Mouse (Mus musculus) midbrain, embryonic 15.5 days (tissue): ENCODE measurements around the gene Tor1b. TPM values are rescaled to one million over a fixed set of nuclear protein-coding genes. Genes with fewer than 3 reads are reported as not detected.
"Not testable (repeated sequence)": the region's sequence is repeated elsewhere in the genome, so short reads cannot be mapped to it uniquely, and the experiment has no call there.

Experiments used
- ATAC-seq: fragments of 200-750 bp; cut with Nextera tagmentation; replicated peaks from 2 replicates; pipeline ENCODE4 v1.8.0; 2017; ENCODE audit warnings: moderate TSS enrichment
- H3K27ac ChIP-seq: fragments of 300-500 bp; sonication (generic); 2 replicates; pipeline ENCODE4 v1.5.1; 2015; ENCODE audit warnings: mild to moderate bottlenecking, inconsistent platforms
- H3K27me3 ChIP-seq: fragments of 300-500 bp; sonication (generic); replicated peaks from 2 replicates; pipeline ENCODE4 v1.6.1; 2015; ENCODE audit warnings: inconsistent platforms
- H3K36me3 ChIP-seq: fragments of 300-500 bp; sonication (generic); replicated peaks from 2 replicates; pipeline ENCODE4 v1.6.1; 2015; ENCODE audit warnings: inconsistent platforms
- H3K4me1 ChIP-seq: fragments of 300-500 bp; sonication (generic); 2 replicates; pipeline ENCODE4 v1.6.1; 2015; ENCODE audit warnings: inconsistent platforms
- H3K4me2 ChIP-seq: fragments of 300-500 bp; sonication (generic); 2 replicates; pipeline ENCODE4 v1.6.1; 2015; ENCODE audit warnings: inconsistent platforms, mild to moderate bottlenecking, moderate library complexity
- H3K4me3 ChIP-seq: fragments of 300-500 bp; sonication (generic); 2 replicates; pipeline ENCODE4 v1.5.1; 2015; ENCODE audit warnings: mild to moderate bottlenecking, inconsistent platforms
- H3K9ac ChIP-seq: fragments of 300-500 bp; sonication (generic); 2 replicates; pipeline ENCODE4 v1.6.1; 2015; ENCODE audit warnings: mild to moderate bottlenecking, inconsistent platforms
- H3K9me3 ChIP-seq: fragments of 300-500 bp; sonication (generic); 2 replicates; pipeline ENCODE4 v1.6.1; 2016; ENCODE audit warnings: inconsistent platforms
- WGBS: fragments of 180-500 bp; shearing (Covaris S2); methylation state at CpG from one replicate; pipeline ENCODE4 v1.1.7; 2015; ENCODE audit warnings: mixed read lengths; 5-methylcytosine and 5-hydroxymethylcytosine counted together
- polyA plus RNA-seq: library from polyadenylated mRNA; unstranded; fragments of >200 nt; fragmentation: Nextera tagmentation; extraction: Ambion mirVana; gene quantifications from 2 replicates; pipeline ENCODE4 v1.2.1, GENCODE M21; 2015

The Tor1b gene
- polyA plus RNA-seq, 1 experiment from 2014 or later, result 20.8 TPM

DNA sequence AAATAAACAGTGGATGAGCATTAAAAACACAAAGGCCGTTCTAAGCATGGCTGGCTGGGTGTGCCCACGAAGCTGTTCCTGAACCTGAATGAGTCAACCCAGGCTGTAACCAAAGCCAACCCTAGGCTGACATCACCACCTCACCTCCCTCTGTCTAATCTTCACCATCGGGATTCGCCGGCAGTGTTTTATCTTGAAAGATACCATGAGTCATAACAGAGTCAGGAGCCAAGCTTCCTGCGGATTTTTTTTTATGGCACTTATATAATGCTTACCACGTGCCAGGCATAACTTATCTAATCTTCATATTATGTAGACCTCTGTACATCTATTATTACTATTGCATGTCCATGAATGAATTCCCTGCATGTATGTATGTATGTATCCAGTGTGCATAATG lies 32.5 kb upstream of the Tor1b start:
- Histone ChIP-seq H3K27ac (no peak overlapping the region), H3K36me3 (no peaks in the 10 kb centered on the region), H3K4me2 (no peak overlapping the region), H3K9ac (no peak overlapping the region), H3K27me3 (no peaks in the 10 kb centered on the region), H3K4me1 (no peaks in the 10 kb centered on the region), H3K4me3 (no peak overlapping the region), H3K9me3 (no peaks in the 10 kb centered on the region)
- no peak for ATAC-seq
- WGBS, result 84% methylated on average over 7 of the region's 7 CpGs

GRCm38 (mm10) chr2:30923099-30923498 lies 29.7 kb upstream of the Tor1b start:
- WGBS, result 66% methylated on average over 3 of the region's 3 CpGs
- no peak for ATAC-seq
- Histone ChIP-seq H3K36me3 (no peaks in the 10 kb centered on the region), H3K4me2 (no peak overlapping the region), H3K27me3 (no peaks in the 10 kb centered on the region), H3K9ac (no peak overlapping the region), H3K9me3 (no peaks in the 10 kb centered on the region), H3K4me1 (no peaks in the 10 kb centered on the region), H3K27ac (no peak overlapping the region), H3K4me3 (no peak overlapping the region)

DNA sequence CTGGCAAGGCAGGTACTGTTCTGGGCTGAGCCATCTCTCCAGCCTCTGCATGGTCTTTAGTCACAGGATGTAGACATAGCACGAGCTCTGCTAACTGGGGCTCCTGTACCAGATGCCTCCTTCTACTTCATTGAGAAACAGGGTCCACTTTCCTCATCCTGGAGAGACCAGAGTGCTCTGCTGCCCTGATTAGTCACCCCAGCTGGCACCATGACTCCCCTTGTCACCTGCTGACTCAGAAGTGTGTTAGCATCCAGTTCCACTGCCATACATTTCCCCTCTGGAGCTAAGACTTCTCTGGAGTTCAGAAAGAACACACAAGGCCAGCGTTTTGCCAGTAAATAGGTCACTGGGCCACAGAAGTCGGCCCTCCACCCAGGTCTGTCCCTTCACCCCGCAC lies 27.6 kb upstream of the Tor1b start:
- H3K9me3 ChIP-seq, result no peaks in the 10 kb centered on the region

GRCm38 (mm10) chr2:30926381-30926780 lies 26.4 kb upstream of the Tor1b start:
- no peak for ATAC-seq
- WGBS, result 83% methylated on average over 4 of the region's 4 CpGs
- 0 out of 2 replicates have a peak overlapping the region, but pooled peaks have one; percentile 9 for H3K27ac ChIP-seq

More for the DNA sequence above, 27.6 kb upstream of the Tor1b start:
- Histone ChIP-seq H3K36me3 (no peaks in the 10 kb centered on the region), H3K4me3 (no peak overlapping the region), H3K4me1 (peaks cover 17% of the 10 kb centered on the region), H3K4me2 (no peak overlapping the region), H3K27me3 (no peaks in the 10 kb centered on the region), H3K9ac (no peak overlapping the region), H3K27ac (no peak overlapping the region)
- 81% methylated on average over 4 of the region's 4 CpGs for WGBS
- no peak for ATAC-seq

DNA sequence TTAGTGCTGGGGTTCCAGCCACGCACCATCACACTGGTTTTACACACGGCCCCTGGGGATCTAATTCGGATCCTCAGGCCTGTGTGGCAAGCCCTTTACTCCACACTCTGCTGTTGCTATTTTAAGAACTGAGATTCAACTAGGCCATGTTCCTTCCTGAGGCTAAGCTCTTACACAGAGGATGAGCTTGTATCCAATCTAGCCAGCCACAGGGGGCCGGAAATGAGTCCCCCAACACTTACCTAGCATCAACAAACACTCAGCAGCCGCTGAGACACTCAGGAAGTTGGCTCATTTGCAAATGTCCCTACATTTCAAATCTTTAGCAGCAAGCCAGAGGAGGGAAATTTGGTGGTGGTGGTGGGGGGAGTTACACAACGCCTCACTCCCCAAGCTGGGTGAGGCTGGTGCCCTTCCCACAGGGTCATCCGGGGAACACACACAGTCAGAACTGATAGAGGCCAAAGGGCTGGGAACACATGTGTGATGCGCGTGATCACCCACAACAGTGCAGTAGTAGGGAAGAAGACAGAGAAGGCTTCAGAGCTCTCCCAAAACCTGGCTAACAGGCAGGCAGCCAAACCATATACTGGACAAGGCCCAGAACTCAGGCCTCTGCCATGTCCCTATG lies 25.5 kb upstream of the Tor1b start:
- H3K4me2 ChIP-seq, result no peak overlapping the region
- H3K9me3 ChIP-seq, result no peaks in the 10 kb centered on the region
- no peaks in the 10 kb centered on the region for H3K36me3 ChIP-seq
- no peak overlapping the region for H3K4me3 ChIP-seq
- H3K27ac ChIP-seq, result 0 out of 2 replicates have a peak overlapping the region, but pooled peaks have one; percentile 9
- no peak for ATAC-seq
- WGBS, result 65% methylated on average over 9 of the region's 9 CpGs
- H3K27me3 ChIP-seq, result no peaks in the 10 kb centered on the region
- H3K4me1 ChIP-seq, result peaks cover 17% of the 10 kb centered on the region
- no peak overlapping the region for H3K9ac ChIP-seq

More at GRCm38 (mm10) chr2:30926381-30926780, 26.4 kb upstream of the Tor1b start:
- no peaks in the 10 kb centered on the region for H3K36me3 ChIP-seq
- H3K9me3 ChIP-seq, result no peaks in the 10 kb centered on the region
- no peak overlapping the region for H3K9ac ChIP-seq
- no peak overlapping the region for H3K4me3 ChIP-seq
- H3K4me1 ChIP-seq, result peaks cover 17% of the 10 kb centered on the region
- H3K27me3 ChIP-seq, result no peaks in the 10 kb centered on the region
- no peak overlapping the region for H3K4me2 ChIP-seq

DNA sequence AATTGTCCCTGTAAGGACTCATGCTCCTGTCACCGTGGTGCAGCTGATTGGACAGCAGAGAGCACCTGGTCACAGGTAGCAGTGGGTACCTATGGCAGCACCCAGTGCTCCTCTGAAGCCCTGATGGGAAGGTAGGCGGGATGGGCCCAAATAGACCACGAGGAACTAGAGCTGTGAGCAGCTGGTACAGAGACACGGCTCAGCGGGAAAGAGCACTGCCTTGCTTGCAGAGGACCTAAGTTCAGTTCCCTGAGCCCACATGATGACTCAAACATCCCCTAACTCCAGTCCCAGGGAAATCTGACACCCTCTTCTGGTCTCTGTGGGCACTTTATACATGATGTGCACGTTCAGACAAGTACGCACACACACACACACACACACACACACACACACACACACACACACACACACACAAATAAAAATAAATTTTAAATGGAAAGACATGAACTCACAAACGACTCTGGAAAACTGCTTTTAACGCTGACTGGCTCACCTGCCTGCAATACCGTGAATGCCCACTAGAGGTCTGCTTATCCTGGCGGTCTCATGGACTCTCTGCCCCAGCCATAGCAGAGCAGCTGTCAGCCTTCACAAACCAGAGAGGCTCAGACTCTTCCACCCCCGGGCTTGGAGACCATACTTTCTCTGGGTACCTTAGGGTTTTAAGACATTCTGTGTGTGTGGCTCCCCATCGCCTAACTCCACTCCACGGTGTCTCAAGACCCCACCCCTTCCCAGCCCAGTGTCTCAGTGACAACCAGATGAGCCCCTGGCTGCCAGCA lies 24.7 kb upstream of the Tor1b start:
- Histone ChIP-seq H3K36me3 (no peaks in the 10 kb centered on the region), H3K4me3 (no peak overlapping the region), H3K27me3 (no peaks in the 10 kb centered on the region), H3K9ac (no peak overlapping the region), H3K9me3 (no peaks in the 10 kb centered on the region), H3K27ac (0 out of 2 replicates have a peak overlapping the region, but pooled peaks have one; percentile 3), H3K4me1 (peaks cover 17% of the 10 kb centered on the region), H3K4me2 (no peak overlapping the region)
- WGBS, result 24% methylated on average over 14 of the region's 14 CpGs
- ATAC-seq, result peak; percentile 68; the same call in 1 of the 2 replicates

- peak overlapping the region; percentile 34 for H3K9ac ChIP-seq
- H3K27ac ChIP-seq, result peak overlapping the region; percentile 44; the same call in 1 of the 2 replicates
- H3K4me2 ChIP-seq, result peak overlapping the region; percentile 61
- no peaks in the 10 kb centered on the region for H3K9me3 ChIP-seq
- WGBS, result 37% methylated on average over 12 of the region's 12 CpGs
- peaks cover 17% of the 10 kb centered on the region for H3K4me1 ChIP-seq
- H3K36me3 ChIP-seq, result no peaks in the 10 kb centered on the region
- peak overlapping the region; percentile 31 for H3K4me3 ChIP-seq
- ATAC-seq, result peak; percentile 37; the same call in 1 of the 2 replicates
- H3K27me3 ChIP-seq, result no peaks in the 10 kb centered on the region
Measured at GRCm38 (mm10) chr2:30928893-30929482, 23.8 kb upstream of the Tor1b start.

- 2% methylated on average over 23 of the region's 23 CpGs for WGBS
- Histone ChIP-seq H3K27ac (peak within 1 kb of the TSS; percentile 44), H3K36me3 (no peaks in the 10 kb centered on the region), H3K9ac (peak within 1 kb of the TSS; percentile 34), H3K9me3 (no peaks in the 10 kb centered on the region), H3K27me3 (no peaks in the 10 kb centered on the region), H3K4me1 (peaks cover 17% of the 10 kb centered on the region), H3K4me3 (peak within 1 kb of the TSS; percentile 31), H3K4me2 (peak within 1 kb of the TSS; percentile 61)
- ATAC-seq, result peak; percentile 82
Measured at GRCm38 (mm10) chr2:30929483-30930045, 23.2 kb upstream of the Tor1b start, which contains the start of gene Ptges. Gene Ptges, minus strand, starts transcription at chr2:30929863.

GRCm38 (mm10) chr2:30930846-30931245 lies 21.9 kb upstream of the Tor1b start:
- ATAC-seq, H3K9me3 ChIP-seq, H3K4me3 ChIP-seq, H3K4me2 ChIP-seq, H3K36me3 ChIP-seq, H3K27ac ChIP-seq, H3K9ac ChIP-seq, H3K27me3 ChIP-seq: not testable (repeated sequence)
- whole genome bisulfite sequencing, result 85% methylated on average over 2 of the region's 2 CpGs
- peaks cover 17% of the 10 kb centered on the region for H3K4me1 ChIP-seq

- no peaks in the 10 kb centered on the region for H3K27me3 ChIP-seq
- no peak overlapping the region for H3K9ac ChIP-seq
- no peak for ATAC-seq
- 93% methylated on average over 3 of the region's 3 CpGs for WGBS
- H3K4me2 ChIP-seq, result no peak overlapping the region
- H3K27ac ChIP-seq, result no peak overlapping the region
- peaks cover 17% of the 10 kb centered on the region for H3K4me1 ChIP-seq
- H3K36me3 ChIP-seq, result no peaks in the 10 kb centered on the region
- no peaks in the 10 kb centered on the region for H3K9me3 ChIP-seq
- no peak overlapping the region for H3K4me3 ChIP-seq
Measured at GRCm38 (mm10) chr2:30931922-30932321, 20.8 kb upstream of the Tor1b start.

- Histone ChIP-seq H3K27ac (no peak overlapping the region), H3K4me1 (peaks cover 17% of the 10 kb centered on the region), H3K4me2 (no peak overlapping the region), H3K36me3 (no peaks in the 10 kb centered on the region), H3K9ac (no peak overlapping the region), H3K9me3 (no peaks in the 10 kb centered on the region), H3K4me3 (no peak overlapping the region), H3K27me3 (no peaks in the 10 kb centered on the region)
- 57% methylated on average over 6 of the region's 6 CpGs for WGBS
- ATAC-seq, result no peak
Measured at GRCm38 (mm10) chr2:30933032-30933431, 19.7 kb upstream of the Tor1b start.

DNA sequence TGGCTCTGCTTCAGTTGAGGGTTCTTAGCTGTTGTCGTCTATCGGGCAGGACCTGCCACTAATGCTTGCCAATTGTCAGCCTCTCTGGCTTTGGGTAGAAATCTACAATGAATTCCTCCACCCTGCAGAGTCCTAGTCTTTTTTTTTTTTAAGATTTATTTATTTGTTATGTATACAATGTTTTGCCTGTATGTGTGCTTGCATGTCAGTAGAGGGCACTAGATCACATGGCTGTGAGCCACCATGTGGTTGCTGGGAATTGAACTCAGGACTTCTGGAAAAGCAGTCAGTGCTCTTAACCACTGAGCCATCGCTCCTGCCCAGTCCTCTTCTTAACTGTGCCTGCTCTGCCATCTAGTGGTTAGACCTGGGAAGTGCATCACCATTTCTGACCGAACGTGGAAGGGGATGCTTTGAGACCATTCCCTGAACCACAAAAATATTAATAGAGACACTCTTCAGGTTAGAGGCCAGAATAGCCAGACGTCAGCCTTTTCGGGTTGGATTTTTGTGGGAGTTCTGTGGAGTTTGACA lies 18.8 kb upstream of the Tor1b start:
- no peaks in the 10 kb centered on the region for H3K36me3 ChIP-seq
- H3K27ac ChIP-seq, result no peak overlapping the region
- H3K27me3 ChIP-seq, result no peaks in the 10 kb centered on the region
- H3K9me3 ChIP-seq, result no peaks in the 10 kb centered on the region
- no peak overlapping the region for H3K4me3 ChIP-seq
- peaks cover 10% of the 10 kb centered on the region for H3K4me1 ChIP-seq
- H3K9ac ChIP-seq, result no peak overlapping the region
- no peak for ATAC-seq
- H3K4me2 ChIP-seq, result no peak overlapping the region
- WGBS, result 18% methylated on average over 7 of the region's 7 CpGs
